Mouse (Mus musculus) urinary bladder, postnatal 0 days (tissue): ENCODE measurements around the gene Kti12. TPM values are rescaled to one million over a fixed set of nuclear protein-coding genes. Genes with fewer than 3 reads are reported as not detected.

Experiments
- polyA plus RNA-seq: library from polyadenylated mRNA; unstranded; fragments of >200 nt; fragmentation: Nextera tagmentation; extraction: Ambion mirVana; gene quantifications from 2 replicates; pipeline ENCODE4 v1.2.1, GENCODE M21; 2015

Gene Kti12
- polyA plus RNA-seq: 27.9 TPM in 2 replicates

DNA sequence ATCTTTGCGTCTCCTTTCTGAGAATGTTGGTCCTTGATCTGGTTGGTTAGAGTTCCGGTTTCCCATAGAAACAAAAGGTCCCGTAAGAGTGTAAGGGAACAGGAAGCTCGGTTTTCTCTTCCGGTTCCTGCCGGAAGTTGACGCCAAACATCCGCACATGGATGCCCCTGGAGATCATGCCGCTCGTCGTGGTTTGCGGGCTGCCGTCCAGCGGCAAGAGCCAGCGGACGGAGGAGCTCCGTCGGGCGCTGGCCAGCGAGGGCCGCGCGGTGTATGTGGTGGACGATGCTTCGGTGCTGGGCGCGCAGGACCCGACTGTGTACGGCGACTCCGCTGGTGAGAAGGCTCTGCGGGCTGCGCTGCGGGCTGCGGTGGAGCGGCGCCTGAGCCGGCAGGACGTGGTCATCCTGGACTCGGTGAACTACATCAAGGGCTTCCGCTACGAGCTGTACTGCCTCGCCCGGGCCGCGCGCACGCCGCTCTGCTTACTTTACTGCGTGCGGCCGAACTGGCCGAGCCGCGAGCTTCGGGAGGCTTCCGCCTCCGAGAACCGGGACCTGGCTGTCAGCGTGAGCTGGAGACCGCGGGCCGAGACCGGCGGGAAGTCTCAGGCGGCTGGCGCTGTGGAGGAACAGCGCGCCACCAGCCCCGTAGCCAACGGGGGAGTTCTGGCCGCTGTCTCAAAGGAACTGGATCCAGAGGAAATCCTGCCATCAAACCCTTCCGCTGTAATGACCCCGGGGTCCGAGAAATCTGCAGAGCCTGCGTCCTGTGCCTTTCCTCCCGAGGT is at the start of gene Kti12:
TSS of gene Kti12 (plus strand) at position 71 of the 790 bp plus-strand sequence.

DNA sequence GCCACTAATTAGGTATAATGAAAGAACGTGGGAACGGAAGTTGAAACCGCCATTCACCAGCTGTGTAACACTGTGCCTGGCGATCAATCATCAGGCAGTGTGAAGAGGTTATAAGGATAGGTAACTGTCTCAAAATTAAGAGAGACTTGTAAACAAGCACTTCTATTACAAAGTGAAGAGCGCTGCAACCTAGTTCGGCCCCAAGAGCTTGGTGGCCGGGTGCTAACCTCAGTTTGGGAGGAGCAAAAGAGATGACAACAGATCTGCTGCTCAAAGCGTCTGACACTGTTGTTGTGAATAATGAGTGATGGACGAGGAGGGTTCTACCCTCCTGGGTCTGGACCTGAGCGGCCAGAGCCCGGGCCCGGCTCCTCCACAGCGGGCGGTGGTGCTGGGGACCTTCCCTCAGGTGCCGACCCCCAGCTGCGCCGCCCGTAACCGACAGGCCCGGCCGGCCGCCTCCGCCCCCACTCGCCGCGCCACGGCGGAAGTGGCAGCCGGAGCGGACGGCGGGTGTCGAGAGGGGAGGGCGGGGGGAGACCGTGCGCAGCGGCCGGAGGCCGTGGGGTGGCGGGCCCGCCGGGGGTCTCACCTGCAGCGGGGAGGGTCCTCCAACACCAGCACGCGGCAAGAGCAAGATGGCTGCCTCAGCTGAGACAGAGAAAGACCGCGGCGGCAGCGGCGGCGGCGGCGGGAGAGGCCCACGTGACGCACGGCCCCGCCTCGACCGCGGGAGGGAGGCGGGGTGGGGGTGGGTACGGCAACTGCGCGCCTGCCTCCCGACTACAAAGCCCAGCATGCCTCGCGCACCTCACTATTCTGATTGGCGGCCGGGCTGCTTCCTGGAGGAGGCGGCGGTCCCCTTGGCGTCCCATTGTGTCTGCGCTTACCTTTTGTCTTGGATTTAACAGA is 14.4 kb upstream of the Kti12 start, which contains the start of gene Btf3l4:
TSS of gene Btf3l4 (minus strand) at position 699 of the 912 bp plus-strand sequence.

GRCm38 (mm10) chr4:108834115-108834970 is 13.2 kb upstream of the Kti12 start, which contains the start of gene Txndc12:
TSS of gene Txndc12 (plus strand) at chr4:108834601.

DNA sequence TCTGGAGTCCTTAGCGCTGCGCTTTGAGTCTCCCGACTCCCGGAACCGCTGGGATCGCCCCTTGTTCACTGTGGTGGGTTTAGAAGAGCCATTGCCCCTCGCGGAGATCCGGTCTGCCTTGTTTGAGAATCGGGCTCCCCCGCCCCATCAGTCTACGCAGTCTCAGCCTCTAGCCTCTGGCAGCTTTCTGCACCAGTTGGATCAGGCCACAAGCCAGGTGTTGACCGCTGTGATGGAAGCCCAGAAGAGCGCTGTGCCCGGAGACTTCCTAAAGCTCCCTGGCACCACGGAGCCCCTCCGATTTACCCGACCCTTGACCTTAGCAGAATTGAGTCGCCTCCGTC is 892 bp downstream of the Kti12 start, which contains the start of gene A730015C16Rik:
TSS of gene A730015C16Rik (minus strand) at position 115 of the 344 bp plus-strand sequence.

DNA sequence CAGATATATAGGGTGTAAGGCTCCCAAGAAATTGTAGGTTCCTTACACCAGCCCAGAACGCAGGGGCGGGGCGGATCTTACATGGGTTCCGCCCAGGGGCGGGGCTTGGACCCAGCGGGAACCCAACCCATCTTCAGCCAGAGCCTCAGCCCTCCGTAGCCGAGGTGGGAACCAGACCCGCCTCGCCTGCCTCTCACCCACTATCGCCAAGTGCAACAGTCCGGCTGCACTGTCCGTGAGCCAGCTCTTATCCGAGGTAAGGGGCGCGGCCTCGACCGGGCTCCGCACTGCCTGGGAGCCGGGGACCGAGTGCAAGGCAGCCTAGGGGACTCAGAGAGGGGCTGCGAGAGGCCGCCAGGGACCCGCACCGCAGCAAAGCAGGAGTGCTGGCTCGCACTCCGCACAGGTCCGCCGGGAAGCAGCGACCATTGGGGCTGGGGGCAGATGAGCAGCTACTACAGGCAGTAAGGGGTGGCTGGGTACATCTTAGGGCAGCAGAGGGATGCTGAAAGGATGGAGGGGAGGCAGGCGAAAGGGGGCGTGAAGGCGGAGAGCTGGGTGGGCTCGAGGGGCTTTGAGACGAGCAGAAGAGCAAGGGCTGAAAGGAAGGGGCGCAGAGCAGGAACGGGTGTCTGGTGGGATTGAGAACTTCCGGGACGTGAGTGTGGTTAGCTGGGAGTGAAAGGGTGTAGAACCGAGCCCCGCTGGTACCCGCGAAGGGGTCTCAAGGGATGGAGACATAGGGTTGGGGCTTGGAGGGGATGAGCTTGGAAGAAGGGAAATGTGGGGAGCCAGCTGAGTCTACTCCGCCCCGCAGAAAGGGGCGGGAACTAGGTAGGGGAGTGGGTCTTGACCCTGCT is 31.6 kb downstream of the Kti12 start, which contains the start of gene Rab3b:
TSS of gene Rab3b (plus strand) at position 101 of the 860 bp plus-strand sequence.

Other genes starting within 250 kb of the Kti12 start
- gene Cc2d1b, start 227.8 kb upstream of the Kti12 start, polyA plus RNA-seq: 19.0 and 22.9 TPM in 2 replicates
- 0.37 and 0.70 TPM in 2 replicates for gene 3110021N24Rik, start 128.1 kb upstream of the Kti12 start, polyA plus RNA-seq
- gene Zfyve9, start 67.0 kb upstream of the Kti12 start, polyA plus RNA-seq: 2.1 TPM in 2 replicates
- gene Btf3l4, start 14.2 kb upstream of the Kti12 start, polyA plus RNA-seq: 96.5 and 117 TPM in 2 replicates
- gene Txndc12, start 13.2 kb upstream of the Kti12 start, polyA plus RNA-seq: 42.5 and 47.9 TPM in 2 replicates
- 0.21 and 0.71 TPM in 2 replicates for gene A730015C16Rik, start 834 bp downstream of the Kti12 start, polyA plus RNA-seq
- gene Rab3b, start 31.3 kb downstream of the Kti12 start, polyA plus RNA-seq: 13.0 and 17.6 TPM in 2 replicates
- gene Nrd1, start 152.9 kb downstream of the Kti12 start, polyA plus RNA-seq: 36.1 and 41.5 TPM in 2 replicates